Comparison of ENCODE assay signal across 11 mouse cellular contexts in the genomic region with DNA sequence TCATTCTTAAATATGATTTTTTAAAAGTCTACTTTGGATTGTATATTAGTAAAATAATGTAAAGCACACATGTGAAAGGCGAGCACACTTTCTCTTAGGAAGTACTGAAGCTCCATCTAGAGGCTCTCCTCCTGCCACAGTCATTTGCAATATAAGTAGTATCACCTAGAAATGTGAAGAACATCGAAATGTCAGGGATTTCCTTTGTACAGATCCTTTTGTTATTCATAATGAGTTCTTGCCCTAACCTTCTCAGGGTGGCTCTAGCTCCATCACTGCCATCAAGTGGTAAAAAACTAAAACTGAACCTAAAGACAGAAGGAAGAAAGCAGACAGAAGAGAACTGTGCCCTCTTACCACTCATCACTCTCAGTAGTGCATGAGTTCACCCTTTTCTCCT. TPM values are rescaled to one million over a fixed set of nuclear protein-coding genes. Genes with fewer than 3 reads are reported as not detected.
DNase-seq lines count a peak whose midpoint lies in the region; ATAC-seq and TF ChIP-seq lines count a peak whose summit lies in the region.
"Had no signal": no experiment of that assay in that cellular context is flagged by ENCODE, and none has a peak within 500 bp of the region (broad histone marks: within the 10 kb centered on the region; RNA-seq: fewer than 3 reads in every experiment).

No protein-coding gene starts in this region.

- H3K27me3 ChIP-seq in kidney, postnatal 0 days (ENCODE audit: insufficient read depth, low read length) = no peaks in the 10 kb centered on the region
- no peaks in the 10 kb centered on the region for H3K27me3 ChIP-seq in midbrain, embryonic 12.5 days

- no peak overlapping the region for H3K4me3 ChIP-seq in kidney, postnatal 0 days (replicated peaks; ENCODE audit: low read depth, low read length)
- H3K4me3 ChIP-seq in midbrain, embryonic 12.5 days = no peak overlapping the region
- H3K4me3 ChIP-seq: myocyte had no signal

- no peaks in the 10 kb centered on the region for H3K9me3 ChIP-seq in kidney, postnatal 0 days (replicated peaks; ENCODE audit: low read length)
- no peaks in the 10 kb centered on the region for H3K9me3 ChIP-seq in midbrain, embryonic 12.5 days

- H3K27ac ChIP-seq in kidney, postnatal 0 days = no peak overlapping the region
- no peak overlapping the region for H3K27ac ChIP-seq in midbrain, embryonic 12.5 days (replicated peaks)

- H3K4me2 ChIP-seq in kidney, postnatal 0 days (ENCODE audit: low read length) = no peak overlapping the region
- no peak overlapping the region for H3K4me2 ChIP-seq in midbrain, embryonic 12.5 days (replicated peaks)

- no peak for ATAC-seq in kidney, postnatal 0 days (replicated peaks; ENCODE audit: low FRiP score, low read depth)
- peak; percentile 66; the same call in 1 of the 2 replicates for ATAC-seq in midbrain, embryonic 12.5 days (ENCODE audit: low FRiP score, low read depth)

- no peaks in the 10 kb centered on the region for H3K4me1 ChIP-seq in kidney, postnatal 0 days (replicated peaks; ENCODE audit: insufficient read depth, low read length)
- H3K4me1 ChIP-seq in midbrain, embryonic 12.5 days = no peaks in the 10 kb centered on the region

- H3K36me3 ChIP-seq in kidney, postnatal 0 days (ENCODE audit: insufficient read depth, low read length) = 0 out of 2 replicates have a peak, but pooled peaks cover 3% of the 10 kb centered on the region
- no peaks in the 10 kb centered on the region for H3K36me3 ChIP-seq in midbrain, embryonic 12.5 days

- peak; percentile 71 for TF ChIP-seq CTCF in kidney, postnatal 0 days (IDR thresholded peaks at IDR 0.05; ENCODE audit: low read depth)

- no peak overlapping the region for H3K9ac ChIP-seq in kidney, postnatal 0 days (ENCODE audit: low read depth, low read length)
- H3K9ac ChIP-seq in midbrain, embryonic 12.5 days (replicated peaks) = no peak overlapping the region

- 60% methylated on average over 2 of the region's 2 CpGs for WGBS in kidney, postnatal 0 days
- 48% methylated on average over 2 of the region's 2 CpGs for WGBS in midbrain, embryonic 12.5 days

- DNase-seq in kidney, postnatal 0 days (ENCODE audit: low spot score) = peak; percentile 73
- DNase-seq in kidney, adult 8-10 months = no peak
- peak; percentile 88 for DNase-seq in ES-CJ7 (ENCODE audit: low read depth, low spot score)
- peak; percentile 57 for DNase-seq in cerebellum, adult 9-10 months
- no peak for DNase-seq in urinary bladder, postnatal 14 days (ENCODE audit: low spot score)
- DNase-seq in right cerebral cortex, adult 2 months (ENCODE audit: low spot score in 2 of 2) = no peak
- no peak for DNase-seq in spleen, postnatal 14 days (ENCODE audit: low spot score in 2 of 2)
- DNase-seq: adrenal gland, postnatal 25 days; gastrocnemius, postnatal 25 days had no signal

RNA-seq across cellular contexts. Expression of a gene that starts 49.2 kb away (rescaled TPM):
- polyA plus RNA-seq in kidney, postnatal 0 days (2015; fragmentation: Nextera tagmentation; extraction: Ambion mirVana) = 41.1 and 42.4 TPM in 2 replicates
- polyA plus RNA-seq in midbrain, embryonic 12.5 days (2016; fragmentation: Nextera tagmentation; extraction: Ambion mirVana) = 29.2 and 33.3 TPM in 2 replicates

Comparison
In these comparisons a context has a peak if more than half of its experiments do, and no peak if none do; other contexts are left out.
1. DNase-seq: peak in kidney, postnatal 0 days (single experiment), ES-CJ7 (single experiment) and cerebellum, adult 9-10 months (single experiment); none in kidney, adult 8-10 months (0 of 2), urinary bladder, postnatal 14 days (single experiment), right cerebral cortex, adult 2 months (0 of 2) and spleen, postnatal 14 days (0 of 2).